Mouse (Mus musculus) kidney, adult 2 months (tissue): ENCODE results near the gene Cyp51. TPM values are rescaled to one million over a fixed set of nuclear protein-coding genes. Genes with fewer than 3 reads are reported as not detected.

Source experiments
- DNase-seq: peaks from one replicate; pipeline ENCODE4 v3.0.0; 2021
- H3K27ac ChIP-seq: fragments of 200-500 bp; 2 replicates; pipeline ENCODE4 v1.5.1; 2012; ENCODE audit warnings: low read depth, low read length, control low read depth, inconsistent platforms; ENCODE audit not compliant: insufficient read depth
- H3K27me3 ChIP-seq: fragments of 200-500 bp; replicated peaks from 2 replicates; pipeline ENCODE4 v1.6.1; 2012; ENCODE audit warnings: mild to moderate bottlenecking, moderate library complexity, low read length, inconsistent platforms; ENCODE audit not compliant: control insufficient read depth, insufficient read depth
- H3K36me3 ChIP-seq: fragments of 200-500 bp; 2 replicates; pipeline ENCODE4 v1.6.1; 2012; ENCODE audit warnings: mild to moderate bottlenecking, moderate library complexity, low read length, inconsistent platforms; ENCODE audit not compliant: control insufficient read depth, insufficient read depth
- H3K4me1 ChIP-seq: fragments of 200-500 bp; 2 replicates; pipeline ENCODE4 v1.6.1; 2011; ENCODE audit warnings: low read length; ENCODE audit not compliant: control insufficient read depth, insufficient read depth
- H3K4me3 ChIP-seq: fragments of 200-500 bp; 2 replicates; pipeline ENCODE4 v1.5.1; 2011; ENCODE audit warnings: mild to moderate bottlenecking, low read depth, low read length, control low read depth; ENCODE audit not compliant: insufficient read depth
- CTCF ChIP-seq: fragments of 200-500 bp; conservative IDR thresholded peaks from 2 replicates; pipeline ENCODE4 v1.5.1; 2011; ENCODE audit warnings: low read depth, mild to moderate bottlenecking, control low read depth, low read length, moderate library complexity, mixed read lengths; ENCODE audit not compliant: insufficient read depth, insufficient read length
- POLR2A ChIP-seq: fragments of 200-500 bp; IDR thresholded peaks from one replicate; pipeline ENCODE4 v1.6.1; 2011; ENCODE audit warnings: low read depth, low read length, control low read depth
- WGBS: fragments of 180-500 bp; shearing (Covaris S2); methylation state at CpG from one replicate; pipeline ENCODE4 v1.1.7; 2018; 5-methylcytosine and 5-hydroxymethylcytosine counted together
- polyA plus RNA-seq: library from polyadenylated mRNA; depleted of rRNA; stranded (reverse); fragments of >200 nt; gene quantifications from 2 replicates; pipeline ENCODE4 v1.2.3, GENCODE M21; 2012

Cyp51 gene
- polyA plus RNA-seq, 1 experiment = 93.8 TPM

DNA sequence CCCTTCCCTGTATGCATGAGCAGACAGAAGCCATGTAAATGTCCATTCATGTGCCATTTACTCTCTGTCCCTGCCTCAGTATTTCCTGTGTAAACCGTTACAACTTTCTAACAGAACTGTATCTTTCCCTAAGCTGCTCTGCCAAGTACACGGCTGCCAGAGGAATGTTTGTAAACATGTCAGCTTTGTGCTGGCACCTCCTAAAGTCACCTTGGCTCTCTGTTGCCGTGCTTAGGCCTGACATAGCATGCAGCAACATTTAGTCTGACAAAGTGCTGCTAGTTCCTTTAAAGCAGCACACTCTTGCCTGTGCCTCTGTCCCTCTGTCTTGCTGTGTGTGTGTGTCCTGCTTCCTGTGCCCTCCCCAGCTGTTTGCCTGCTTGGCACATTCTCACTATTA is 37.3 kb downstream of the Cyp51 start:
- TF ChIP-seq POLR2A (no peak), CTCF (no peak)
- peak overlapping the region; percentile 4; the same call in 1 of the 2 replicates for H3K27ac ChIP-seq
- no peaks in the 10 kb centered on the region for H3K27me3 ChIP-seq
- DNase-seq = peak; percentile 16
- peaks cover 2% of the 10 kb centered on the region for H3K36me3 ChIP-seq
- 50% methylated on average over 3 of the region's 3 CpGs for WGBS
- H3K4me1 ChIP-seq = no peaks in the 10 kb centered on the region
- no peak overlapping the region for H3K4me3 ChIP-seq

DNA sequence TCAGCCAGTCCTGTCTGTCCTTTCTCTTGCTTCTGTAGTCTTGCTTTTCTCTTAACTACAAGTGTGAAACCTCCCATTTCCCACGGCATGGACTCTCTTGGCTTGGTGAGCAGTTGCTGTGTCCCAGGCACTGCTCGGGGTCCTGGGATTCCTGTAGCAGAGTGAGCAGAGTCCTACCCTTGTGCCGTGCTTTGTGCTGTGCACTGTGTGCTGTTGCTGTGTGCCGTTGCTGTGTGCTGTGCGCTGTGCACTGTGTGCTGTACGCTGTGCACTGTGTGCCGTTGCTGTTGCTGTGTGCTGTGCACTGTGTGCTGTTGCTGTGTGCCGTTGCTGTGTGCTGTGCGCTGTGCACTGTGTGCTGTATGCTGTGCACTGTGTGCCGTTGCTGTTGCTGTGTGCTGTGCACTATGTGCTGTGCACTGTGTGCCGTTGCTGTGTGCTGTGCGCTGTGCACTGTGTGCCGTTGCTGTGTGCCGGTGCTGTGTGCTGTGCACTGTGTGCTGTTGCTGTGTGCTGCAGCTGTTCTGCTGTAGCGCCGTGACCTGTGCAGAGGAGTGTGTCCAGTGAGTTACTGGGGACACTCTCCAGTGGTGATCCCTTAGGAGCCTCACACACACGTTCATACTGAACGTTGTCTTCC is 38.0 kb downstream of the Cyp51 start:
- WGBS = 87% methylated on average over 18 of the region's 18 CpGs
- peaks cover 2% of the 10 kb centered on the region for H3K36me3 ChIP-seq
- H3K27me3 ChIP-seq = no peaks in the 10 kb centered on the region
- no peak overlapping the region for H3K27ac ChIP-seq
- TF ChIP-seq CTCF (no peak), POLR2A (no peak)
- no peak overlapping the region for H3K4me3 ChIP-seq
- DNase-seq = no peak
- H3K4me1 ChIP-seq = no peaks in the 10 kb centered on the region

DNA sequence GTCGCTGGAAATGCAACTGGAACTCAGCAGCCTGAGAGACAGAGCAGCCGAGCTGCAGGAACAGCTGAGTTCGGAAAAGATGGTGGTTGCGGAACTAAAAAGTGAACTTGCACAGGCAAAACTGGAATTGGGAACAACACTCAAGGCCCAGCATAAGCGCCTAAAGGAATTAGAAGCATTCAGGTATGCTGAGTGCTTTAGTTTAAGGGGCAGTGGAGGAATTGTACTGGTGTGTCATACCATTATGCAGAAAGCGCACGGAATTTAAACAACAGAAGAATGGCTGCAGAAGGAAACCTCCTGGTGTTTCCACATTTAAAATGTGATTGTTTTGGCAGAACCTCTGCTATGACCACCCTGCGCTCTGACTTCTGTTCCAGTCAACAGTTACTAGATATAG is 44.2 kb downstream of the Cyp51 start:
- no peak overlapping the region for H3K4me3 ChIP-seq
- WGBS = 93% methylated on average over 8 of the region's 8 CpGs
- no peak overlapping the region for H3K27ac ChIP-seq
- TF ChIP-seq POLR2A = no peak
- no peak for TF ChIP-seq CTCF
- DNase-seq = no peak
- peaks cover 12% of the 10 kb centered on the region for H3K36me3 ChIP-seq
- no peaks in the 10 kb centered on the region for H3K4me1 ChIP-seq
- H3K27me3 ChIP-seq = no peaks in the 10 kb centered on the region

DNA sequence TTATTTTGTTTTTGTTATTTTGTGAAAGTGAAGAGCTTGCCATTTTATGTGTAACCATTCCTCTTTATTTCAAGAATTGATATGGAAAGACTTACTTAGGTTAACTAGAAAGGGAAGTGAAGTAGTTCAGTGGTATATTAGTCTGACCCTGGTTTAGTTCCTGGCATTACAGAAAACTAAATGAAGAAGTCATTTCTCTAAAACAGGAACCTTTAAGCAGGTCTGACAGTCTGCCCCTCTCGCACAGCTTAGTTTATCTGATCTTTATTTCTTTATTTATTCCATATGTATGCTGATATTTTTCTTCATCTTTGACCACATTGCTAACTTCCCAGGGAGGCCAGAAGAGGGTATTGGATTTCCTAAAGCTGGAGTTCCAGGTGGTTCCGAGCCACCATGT is 63.6 kb downstream of the Cyp51 start:
- no peak overlapping the region for H3K4me3 ChIP-seq
- 98% methylated on average over 2 of the region's 2 CpGs for WGBS
- no peak overlapping the region for H3K27ac ChIP-seq
- H3K36me3 ChIP-seq = peaks cover 3% of the 10 kb centered on the region; the same call in 1 of the 2 replicates
- H3K4me1 ChIP-seq = no peaks in the 10 kb centered on the region
- no peak for DNase-seq
- TF ChIP-seq POLR2A = no peak
- H3K27me3 ChIP-seq = no peaks in the 10 kb centered on the region

DNA sequence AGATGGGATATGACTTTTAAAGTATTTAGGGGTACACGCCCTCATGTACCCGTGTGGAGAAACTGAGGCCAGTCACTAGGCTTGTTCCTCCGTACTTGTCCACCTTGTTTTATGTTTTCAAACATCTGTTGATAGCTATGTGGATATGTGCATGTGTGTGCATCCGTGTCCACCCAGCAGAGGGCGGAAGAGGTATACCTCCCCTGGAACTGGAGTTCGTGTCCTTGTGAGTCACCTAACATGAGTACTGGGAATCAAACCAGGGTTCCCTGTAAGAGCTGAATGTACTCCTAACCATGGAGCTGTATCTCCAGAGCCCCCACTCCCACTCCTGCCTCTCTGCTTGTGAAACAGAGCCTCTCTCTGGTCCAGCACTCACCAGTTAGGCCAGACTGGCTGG is 64.2 kb downstream of the Cyp51 start:
- Histone ChIP-seq H3K4me3 (no peak overlapping the region), H3K4me1 (no peaks in the 10 kb centered on the region), H3K27ac (no peak overlapping the region), H3K27me3 (no peaks in the 10 kb centered on the region), H3K36me3 (peaks cover 3% of the 10 kb centered on the region; the same call in 1 of the 2 replicates)
- TF ChIP-seq POLR2A (no peak), CTCF (peak; percentile 53)
- 94% methylated on average over 6 of the region's 6 CpGs for WGBS
- peak; percentile 37 for DNase-seq

DNA sequence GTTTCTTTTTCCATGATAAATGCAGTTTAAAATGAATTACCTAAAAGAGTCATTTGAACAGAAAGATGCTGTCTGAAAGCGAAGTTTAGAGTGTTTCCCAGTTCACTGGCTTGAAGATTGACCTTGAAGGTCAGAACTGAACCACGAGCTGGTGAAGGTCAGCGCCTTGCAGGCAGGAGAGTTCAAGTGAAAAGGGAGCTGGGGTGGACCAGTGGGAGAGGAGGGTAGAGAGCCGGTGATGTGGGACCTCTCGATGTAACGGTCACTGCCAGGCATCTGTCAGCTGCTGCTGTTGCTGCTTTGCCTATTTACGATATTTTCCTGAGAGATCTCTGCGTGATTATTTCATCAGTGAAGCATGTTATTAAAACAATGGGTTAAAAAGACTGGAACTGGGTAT is 65.2 kb downstream of the Cyp51 start:
- DNase-seq = no peak
- Histone ChIP-seq H3K4me1 (no peaks in the 10 kb centered on the region), H3K27ac (no peak overlapping the region), H3K27me3 (no peaks in the 10 kb centered on the region), H3K4me3 (no peak overlapping the region), H3K36me3 (peaks cover 3% of the 10 kb centered on the region; the same call in 1 of the 2 replicates)
- 60% methylated on average over 8 of the region's 8 CpGs for WGBS
- no peak for TF ChIP-seq POLR2A
- TF ChIP-seq CTCF = no peak

DNA sequence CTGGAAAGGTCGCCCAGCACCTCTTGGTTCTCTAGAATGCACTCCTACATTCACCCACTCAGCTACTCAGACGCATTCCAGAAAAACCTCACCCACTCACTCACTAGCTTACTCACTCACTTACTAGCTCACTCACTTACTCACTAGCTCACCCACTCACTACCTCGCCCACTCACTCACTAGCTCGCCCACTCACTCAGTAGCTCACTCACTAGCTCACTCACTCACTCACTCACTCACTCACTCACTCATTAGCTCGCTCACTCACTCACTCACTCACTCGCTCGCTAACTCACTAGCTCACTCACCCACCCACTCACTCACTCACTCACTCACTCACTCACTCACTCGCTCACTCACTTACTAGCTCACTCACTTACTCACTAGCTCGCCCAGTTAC is 67.9 kb downstream of the Cyp51 start:
- H3K36me3 ChIP-seq = peaks cover 3% of the 10 kb centered on the region; the same call in 1 of the 2 replicates

More for the DNA sequence above, 67.9 kb downstream of the Cyp51 start:
- peaks cover 1% of the 10 kb centered on the region; the same call in 1 of the 2 replicates for H3K4me1 ChIP-seq
- WGBS = 95% methylated on average over 9 of the region's 9 CpGs
- DNase-seq = no peak
- H3K4me3 ChIP-seq = no peak overlapping the region
- TF ChIP-seq POLR2A = no peak
- no peak for TF ChIP-seq CTCF
- H3K27me3 ChIP-seq = no peaks in the 10 kb centered on the region
- H3K27ac ChIP-seq = no peak overlapping the region
